Mouse (Mus musculus) liver, adult 2 months (tissue): ENCODE data around the gene Zfp719.

ENCODE experiments used
- CTCF ChIP-seq: fragments of 200-500 bp; IDR thresholded peaks from 2 replicates; pipeline ENCODE4 v1.5.1; 2011; ENCODE audit warnings: low read depth, low read length, control low read depth
- POLR2A ChIP-seq: fragments of 200-500 bp; IDR thresholded peaks from 2 replicates; pipeline ENCODE4 v1.6.1; 2011; ENCODE audit warnings: low read length, control low read depth; ENCODE audit not compliant: insufficient read depth; ENCODE audit errors: extremely low read depth

DNA sequence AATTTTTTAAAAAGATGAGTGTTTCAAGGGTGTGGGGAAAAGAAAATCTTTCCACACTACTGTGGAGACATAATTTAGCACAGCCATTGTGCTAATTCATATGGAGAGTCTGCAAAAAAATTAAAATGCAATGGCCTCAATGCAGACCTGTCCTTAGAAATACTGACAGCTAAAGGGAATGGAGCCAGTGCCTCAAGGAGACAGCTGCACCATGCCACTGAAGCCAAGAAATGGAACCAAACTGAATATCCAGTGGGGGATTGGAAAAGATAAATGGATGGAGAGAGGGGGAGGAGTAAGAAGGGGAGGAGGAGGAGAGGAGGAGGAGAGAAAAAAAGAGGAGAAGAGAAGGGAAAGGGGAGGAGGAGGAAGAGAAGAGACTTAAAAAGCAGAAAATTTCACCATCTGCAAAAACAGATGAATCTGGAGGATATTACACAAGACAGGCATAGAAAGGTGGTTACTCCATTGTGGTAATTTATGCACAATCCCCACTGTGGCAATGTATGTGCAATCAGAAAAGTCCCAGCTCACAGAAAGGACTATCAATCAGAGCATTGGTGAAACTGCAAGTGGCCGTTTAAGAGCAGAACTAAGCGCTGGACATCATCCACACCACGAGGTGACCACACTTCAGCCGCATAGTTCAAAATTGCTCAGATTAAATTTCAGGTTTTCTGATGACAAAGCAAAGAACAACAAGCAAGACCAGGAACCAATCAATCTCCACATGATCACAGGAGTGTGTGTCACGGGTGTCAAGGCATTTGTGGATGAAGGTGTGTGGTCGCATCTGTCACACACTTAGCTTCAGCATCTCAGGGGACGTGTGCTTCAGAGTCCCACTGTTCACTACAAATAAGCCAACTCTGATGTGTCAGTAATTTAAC lies 33.5 kb upstream of the Zfp719 start:
- TF ChIP-seq POLR2A (no peak), CTCF (no peak)
